Mouse (Mus musculus): ENCODE measurements around the gene Rrp7a. TPM values are rescaled to one million over a fixed set of nuclear protein-coding genes. Genes with fewer than 3 reads are reported as not detected.
A peak's percentile ranks its signal among the peaks of the same experiment; 100 is the strongest.

Rrp7a gene
- polyA plus RNA-seq, 1 experiment from 2014 or later = 45.8 TPM

GRCm38 (mm10) chr15:83162818-83163485, 40.4 kb upstream of the Rrp7a start:
- Histone ChIP-seq H3K27ac (no peak overlapping the region), H3K36me3 (ENCODE audit: inconsistent target) (peaks cover 52% of the 10 kb centered on the region), H3K4me3 (ENCODE audit: inconsistent target) (no peak overlapping the region), H3K79me2 (ENCODE audit: inconsistent target) (peaks cover 24% of the 10 kb centered on the region)
- WGBS (ENCODE audit: missing documents) = 85% methylated on average over 10 of the region's 11 CpGs

GRCm38 (mm10) chr15:83162001-83162400, 39.4 kb upstream of the Rrp7a start:
- Histone ChIP-seq H3K36me3 (ENCODE audit: inconsistent target) (peaks cover 53% of the 10 kb centered on the region), H3K27ac (no peak overlapping the region), H3K4me3 (ENCODE audit: inconsistent target) (no peak overlapping the region), H3K79me2 (ENCODE audit: inconsistent target) (peaks cover 15% of the 10 kb centered on the region; the same call in 1 of the 2 replicates)
- WGBS (ENCODE audit: missing documents) = 90% methylated on average over 4 of the region's 4 CpGs

DNA sequence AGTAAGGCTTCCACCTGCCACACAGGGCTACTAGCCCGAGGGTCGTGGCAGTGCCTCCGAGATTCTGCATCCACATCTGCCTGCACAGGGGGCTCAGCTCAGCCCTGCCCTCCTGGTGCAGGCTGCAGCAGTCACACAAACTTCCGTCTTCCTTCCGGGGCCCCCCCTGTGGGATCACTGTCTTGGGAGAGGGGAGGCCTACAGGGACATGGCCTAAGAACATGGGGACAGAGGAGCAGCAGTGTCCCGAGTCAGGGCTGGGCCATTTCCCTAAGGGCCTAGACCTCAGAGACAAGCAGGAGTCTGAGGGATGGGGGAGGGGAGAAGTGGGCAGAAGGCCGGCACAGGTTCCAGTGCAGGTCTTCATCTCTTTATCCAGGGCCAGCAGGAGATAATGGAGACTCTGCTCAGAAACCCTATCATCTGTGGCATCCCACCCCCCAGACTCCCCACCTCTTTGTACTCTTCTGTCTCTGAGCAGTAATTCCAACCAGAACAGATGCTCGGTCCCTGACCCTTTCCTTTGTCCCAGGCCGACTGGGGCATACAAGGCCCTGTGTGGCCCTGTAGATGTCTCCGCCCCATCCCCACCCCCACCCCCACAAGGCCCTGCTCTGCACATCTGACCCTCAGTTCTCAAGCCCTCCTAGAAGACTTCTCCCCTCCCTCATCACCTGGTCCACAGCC, 38.6 kb upstream of the Rrp7a start:
- no peak overlapping the region for H3K27ac ChIP-seq
- 91% methylated on average over 10 of the region's 10 CpGs for WGBS (ENCODE audit: missing documents)
- no peak overlapping the region for H3K4me3 ChIP-seq (ENCODE audit: inconsistent target)
- peaks cover 53% of the 10 kb centered on the region for H3K36me3 ChIP-seq (ENCODE audit: inconsistent target)
- H3K79me2 ChIP-seq (ENCODE audit: inconsistent target) = peaks cover 7% of the 10 kb centered on the region; the same call in 1 of the 2 replicates

- Histone ChIP-seq H3K79me2 (ENCODE audit: inconsistent target) (peaks cover under 1% of the 10 kb centered on the region; the same call in 1 of the 2 replicates), H3K4me3 (ENCODE audit: inconsistent target) (no peak overlapping the region), H3K27ac (no peak overlapping the region), H3K36me3 (ENCODE audit: inconsistent target) (peaks cover 53% of the 10 kb centered on the region)
- 91% methylated on average over 4 of the region's 4 CpGs for WGBS (ENCODE audit: missing documents)
Measured at GRCm38 (mm10) chr15:83160561-83160960, 38.0 kb upstream of the Rrp7a start.

GRCm38 (mm10) chr15:83159823-83160222, 37.2 kb upstream of the Rrp7a start:
- peaks cover 49% of the 10 kb centered on the region for H3K36me3 ChIP-seq (ENCODE audit: inconsistent target)
- WGBS (ENCODE audit: missing documents) = 95% methylated on average over 9 of the region's 9 CpGs
- H3K4me3 ChIP-seq (ENCODE audit: inconsistent target) = no peak overlapping the region
- no peak overlapping the region for H3K27ac ChIP-seq
- no peaks in the 10 kb centered on the region for H3K79me2 ChIP-seq (ENCODE audit: inconsistent target)

DNA sequence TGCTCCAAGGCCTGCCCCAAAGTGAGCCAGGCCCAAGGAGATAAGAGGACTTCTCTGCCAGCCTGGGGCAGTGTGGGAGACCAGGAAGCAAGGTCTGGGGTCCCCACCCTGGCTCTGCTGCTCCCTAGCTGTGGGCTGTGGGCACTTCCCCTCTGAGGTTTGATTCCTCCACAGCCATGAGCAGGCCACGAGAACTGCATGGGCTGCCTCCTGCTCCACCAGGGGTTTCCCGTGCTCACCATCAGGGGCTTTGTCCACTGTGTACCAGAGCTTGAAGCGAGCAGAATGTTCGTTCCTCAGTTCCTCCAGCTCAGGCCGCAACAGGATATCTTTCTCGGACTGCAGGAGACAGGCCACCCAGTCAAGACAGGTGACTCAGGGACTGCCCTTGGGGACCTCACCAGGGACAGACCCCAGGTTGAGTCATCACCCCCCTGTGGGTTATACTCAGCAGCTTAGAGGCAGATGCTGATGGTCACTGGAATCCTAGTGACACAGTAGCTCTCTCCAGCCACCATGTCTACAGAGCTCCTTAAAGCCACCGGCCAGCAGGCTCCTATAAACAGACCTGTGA, 36.1 kb upstream of the Rrp7a start:
- H3K36me3 ChIP-seq (ENCODE audit: inconsistent target) = peaks cover 47% of the 10 kb centered on the region
- WGBS (ENCODE audit: missing documents) = 77% methylated on average over 7 of the region's 7 CpGs
- H3K4me3 ChIP-seq (ENCODE audit: inconsistent target) = no peak overlapping the region
- no peaks in the 10 kb centered on the region for H3K79me2 ChIP-seq (ENCODE audit: inconsistent target)
- no peak overlapping the region for H3K27ac ChIP-seq

GRCm38 (mm10) chr15:83157667-83158064, 35.1 kb upstream of the Rrp7a start:
- Histone ChIP-seq H3K4me3 (ENCODE audit: inconsistent target) (no peak overlapping the region), H3K79me2 (ENCODE audit: inconsistent target) (no peaks in the 10 kb centered on the region), H3K27ac (no peak overlapping the region), H3K36me3 (ENCODE audit: inconsistent target) (peaks cover 43% of the 10 kb centered on the region)
- 100% methylated on average over 6 of the region's 6 CpGs for WGBS (ENCODE audit: missing documents)

DNA sequence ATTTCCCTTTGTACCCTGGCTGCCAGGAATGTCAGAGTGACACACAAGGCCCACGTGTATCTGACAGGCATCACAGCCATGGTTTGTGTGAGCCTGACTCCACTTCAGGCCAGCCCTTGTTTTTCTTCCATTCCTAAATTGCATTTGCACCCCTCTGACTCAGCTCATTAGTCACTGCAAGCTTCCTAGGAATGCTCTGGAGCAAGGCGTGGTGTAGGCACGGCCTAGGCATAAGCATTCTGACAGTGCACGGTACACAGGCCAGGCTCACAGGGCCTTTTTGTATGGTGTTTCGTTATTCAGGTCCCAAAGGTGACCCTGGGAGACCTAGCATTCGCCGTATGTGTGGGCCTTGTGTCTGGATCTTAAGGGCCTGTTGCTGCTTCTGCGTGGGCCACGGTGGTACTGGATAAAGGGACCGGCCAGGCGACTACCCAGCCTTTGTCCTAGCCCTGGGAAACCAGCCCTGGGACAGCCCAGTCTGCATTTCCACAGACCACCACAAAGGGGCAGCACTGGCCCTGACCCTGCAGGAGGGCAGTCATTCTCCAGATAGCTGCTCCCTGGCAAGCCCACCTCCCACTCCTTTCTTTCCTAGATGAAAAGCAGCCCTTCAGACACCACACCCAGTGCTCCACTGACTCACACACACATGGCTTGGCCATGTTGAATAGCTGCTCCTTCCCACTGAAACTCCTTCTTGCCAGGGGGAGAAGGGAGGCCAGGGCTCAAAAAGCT, 34.5 kb upstream of the Rrp7a start:
- Histone ChIP-seq H3K27ac (no peak overlapping the region), H3K79me2 (ENCODE audit: inconsistent target) (no peaks in the 10 kb centered on the region), H3K36me3 (ENCODE audit: inconsistent target) (peaks cover 38% of the 10 kb centered on the region), H3K4me3 (ENCODE audit: inconsistent target) (no peak overlapping the region)
- WGBS (ENCODE audit: missing documents) = 93% methylated on average over 11 of the region's 11 CpGs

- Histone ChIP-seq H3K36me3 (ENCODE audit: inconsistent target) (peaks cover 27% of the 10 kb centered on the region), H3K27ac (no peak overlapping the region), H3K79me2 (ENCODE audit: inconsistent target) (no peaks in the 10 kb centered on the region), H3K4me3 (ENCODE audit: inconsistent target) (no peak overlapping the region)
- 65% methylated on average over 6 of the region's 6 CpGs for WGBS (ENCODE audit: missing documents)
Measured at GRCm38 (mm10) chr15:83155672-83156419, 33.2 kb upstream of the Rrp7a start.

DNA sequence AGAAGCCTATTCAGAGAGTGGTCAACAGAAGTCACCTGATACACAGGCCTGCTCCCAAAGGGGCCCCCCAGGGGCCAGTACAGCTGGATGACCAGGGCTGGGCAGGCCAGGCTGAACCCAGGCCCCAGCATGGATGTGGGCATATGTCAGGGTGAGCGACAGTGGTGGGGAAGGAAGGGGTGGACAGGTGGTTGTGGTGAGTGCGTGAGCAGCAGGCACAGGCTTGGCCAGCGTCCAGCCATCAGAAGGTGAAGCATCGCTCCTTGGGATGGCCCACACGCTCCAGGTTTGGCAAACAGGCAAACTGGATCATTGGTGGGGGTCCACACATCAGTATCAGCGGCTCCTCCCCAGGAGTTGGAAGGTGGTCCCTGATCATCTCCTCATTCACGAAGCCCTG, 31.7 kb upstream of the Rrp7a start:
- Histone ChIP-seq H3K79me2 (ENCODE audit: inconsistent target) (no peaks in the 10 kb centered on the region), H3K4me3 (ENCODE audit: inconsistent target) (no peak overlapping the region), H3K27ac (no peak overlapping the region), H3K36me3 (ENCODE audit: inconsistent target) (peaks cover 12% of the 10 kb centered on the region; the same call in 1 of the 2 replicates)
- 100% methylated on average over 7 of the region's 7 CpGs for WGBS (ENCODE audit: missing documents)

DNA sequence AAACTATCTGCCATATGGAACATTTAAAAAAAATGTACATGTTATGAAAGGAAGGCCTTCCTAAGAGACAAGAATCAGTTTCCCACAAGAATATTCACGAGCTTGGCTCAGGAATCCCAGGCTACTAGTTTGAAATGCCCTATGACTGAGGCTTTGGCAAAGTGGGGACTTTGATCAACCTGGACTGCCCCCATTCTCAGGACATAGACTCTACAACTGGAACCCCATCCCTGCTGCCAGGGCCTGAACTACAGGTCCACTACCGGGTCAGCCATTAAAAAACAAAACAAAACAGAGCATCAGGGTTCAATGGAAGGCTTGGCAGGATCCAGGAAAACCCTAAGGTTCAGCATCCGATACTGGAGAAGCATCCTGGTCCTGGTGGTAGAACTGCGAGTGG, 28.1 kb upstream of the Rrp7a start:
- Histone ChIP-seq H3K79me2 (ENCODE audit: inconsistent target) (peaks cover 30% of the 10 kb centered on the region), H3K4me3 (ENCODE audit: inconsistent target) (no peak overlapping the region), H3K27ac (no peak overlapping the region), H3K36me3 (ENCODE audit: inconsistent target) (peaks cover 7% of the 10 kb centered on the region; the same call in 1 of the 2 replicates)
- WGBS (ENCODE audit: missing documents) = 94% methylated on average over 4 of the region's 4 CpGs

- 39% methylated on average over 3 of the region's 3 CpGs for WGBS (ENCODE audit: missing documents)
- Histone ChIP-seq H3K36me3 (ENCODE audit: inconsistent target) (peaks cover 7% of the 10 kb centered on the region; the same call in 1 of the 2 replicates), H3K79me2 (ENCODE audit: inconsistent target) (peaks cover 37% of the 10 kb centered on the region), H3K4me3 (ENCODE audit: inconsistent target) (no peak overlapping the region), H3K27ac (peak overlapping the region; percentile 87)
Measured at GRCm38 (mm10) chr15:83150073-83150442, 27.5 kb upstream of the Rrp7a start.

GRCm38 (mm10) chr15:83149196-83150072, 26.8 kb upstream of the Rrp7a start, which contains the start of gene Poldip3:
Gene Poldip3 (minus strand): TSS chr15:83149384.
- Histone ChIP-seq H3K79me2 (ENCODE audit: inconsistent target) (peaks cover 43% of the 10 kb centered on the region), H3K27ac (peak within 1 kb of the TSS; percentile 87), H3K4me3 (ENCODE audit: inconsistent target) (peak within 1 kb of the TSS; percentile 93), H3K36me3 (ENCODE audit: inconsistent target) (peaks cover 7% of the 10 kb centered on the region; the same call in 1 of the 2 replicates)
- 2% methylated on average over 50 of the region's 56 CpGs for WGBS (ENCODE audit: missing documents)
